Mouse (Mus musculus): ENCODE results near the gene Rpl14. TPM values are rescaled to one million over a fixed set of nuclear protein-coding genes. Genes with fewer than 3 reads are reported as not detected.
"Not testable (repeated sequence)": the region's sequence is repeated elsewhere in the genome, so short reads cannot be mapped to it uniquely, and the experiment has no call there.

The Rpl14 gene
- polyA plus RNA-seq (2012; rRNA removed): 456 and 548 TPM in 2 replicates

GRCm38 (mm10) chr9:120570741-120571592, at the start of gene Rpl14:
Rpl14 (plus strand) TSS chr9:120571444.
- TF ChIP-seq CTCF (IDR thresholded peaks at IDR 0.05; ENCODE audit: borderline replicate concordance, extremely low read depth, insufficient read depth, insufficient read length) (no peak), POLR2A (IDR thresholded peaks at IDR 0.05; ENCODE audit: borderline replicate concordance, extremely low read depth, insufficient read depth, insufficient read length, poor library complexity, severe bottlenecking) (peak; percentile 70; the same call in 1 of the 2 replicates)
- peak; percentile 99 for DNase-seq (ENCODE audit: low read depth)

GRCm38 (mm10) chr9:120527270-120527669, 44.0 kb upstream of the Rpl14 start:
- TF ChIP-seq POLR2A (IDR thresholded peaks at IDR 0.05; ENCODE audit: borderline replicate concordance, extremely low read depth, insufficient read depth, insufficient read length, poor library complexity, severe bottlenecking): no peak
- TF ChIP-seq CTCF (IDR thresholded peaks at IDR 0.05; ENCODE audit: borderline replicate concordance, extremely low read depth, insufficient read depth, insufficient read length): no peak
- DNase-seq (ENCODE audit: low read depth): peak; percentile 28

- no peak for DNase-seq (ENCODE audit: low read depth)
- TF ChIP-seq POLR2A (IDR thresholded peaks at IDR 0.05; ENCODE audit: borderline replicate concordance, extremely low read depth, insufficient read depth, insufficient read length, poor library complexity, severe bottlenecking) (no peak), CTCF (IDR thresholded peaks at IDR 0.05; ENCODE audit: borderline replicate concordance, extremely low read depth, insufficient read depth, insufficient read length) (no peak)
Measured at GRCm38 (mm10) chr9:120527919-120528318, 43.3 kb upstream of the Rpl14 start.

GRCm38 (mm10) chr9:120528815-120529510, 42.3 kb upstream of the Rpl14 start:
- TF ChIP-seq POLR2A (IDR thresholded peaks at IDR 0.05; ENCODE audit: borderline replicate concordance, extremely low read depth, insufficient read depth, insufficient read length, poor library complexity, severe bottlenecking) (no peak), CTCF (IDR thresholded peaks at IDR 0.05; ENCODE audit: borderline replicate concordance, extremely low read depth, insufficient read depth, insufficient read length) (no peak)
- no peak for DNase-seq (ENCODE audit: low read depth)

GRCm38 (mm10) chr9:120530471-120530870, 40.8 kb upstream of the Rpl14 start:
- no peak for DNase-seq (ENCODE audit: low read depth)
- TF ChIP-seq POLR2A (IDR thresholded peaks at IDR 0.05; ENCODE audit: borderline replicate concordance, extremely low read depth, insufficient read depth, insufficient read length, poor library complexity, severe bottlenecking): no peak
- TF ChIP-seq CTCF (IDR thresholded peaks at IDR 0.05; ENCODE audit: borderline replicate concordance, extremely low read depth, insufficient read depth, insufficient read length): no peak

GRCm38 (mm10) chr9:120532062-120532461, 39.2 kb upstream of the Rpl14 start:
- TF ChIP-seq CTCF (IDR thresholded peaks at IDR 0.05; ENCODE audit: borderline replicate concordance, extremely low read depth, insufficient read depth, insufficient read length) (no peak), POLR2A (IDR thresholded peaks at IDR 0.05; ENCODE audit: borderline replicate concordance, extremely low read depth, insufficient read depth, insufficient read length, poor library complexity, severe bottlenecking) (no peak)

GRCm38 (mm10) chr9:120532691-120533090, 38.6 kb upstream of the Rpl14 start:
- no peak for TF ChIP-seq CTCF (IDR thresholded peaks at IDR 0.05; ENCODE audit: borderline replicate concordance, extremely low read depth, insufficient read depth, insufficient read length)
- no peak for TF ChIP-seq POLR2A (IDR thresholded peaks at IDR 0.05; ENCODE audit: borderline replicate concordance, extremely low read depth, insufficient read depth, insufficient read length, poor library complexity, severe bottlenecking)
- DNase-seq (ENCODE audit: low read depth): no peak

More at GRCm38 (mm10) chr9:120532062-120532461, 39.2 kb upstream of the Rpl14 start:
- no peak for DNase-seq (ENCODE audit: low read depth)

- DNase-seq (ENCODE audit: low read depth): not testable (repeated sequence)
Measured at GRCm38 (mm10) chr9:120533446-120533950, 37.7 kb upstream of the Rpl14 start.

GRCm38 (mm10) chr9:120539662-120540251, 31.5 kb upstream of the Rpl14 start, which contains the start of gene Entpd3:
Entpd3 (plus strand) TSS chr9:120539818.
- TF ChIP-seq POLR2A (IDR thresholded peaks at IDR 0.05; ENCODE audit: borderline replicate concordance, extremely low read depth, insufficient read depth, insufficient read length, poor library complexity, severe bottlenecking) (no peak), CTCF (IDR thresholded peaks at IDR 0.05; ENCODE audit: borderline replicate concordance, extremely low read depth, insufficient read depth, insufficient read length) (no peak)
- DNase-seq (ENCODE audit: low read depth): peak; percentile 46

GRCm38 (mm10) chr9:120541411-120541810, 29.8 kb upstream of the Rpl14 start:
- TF ChIP-seq CTCF (IDR thresholded peaks at IDR 0.05; ENCODE audit: borderline replicate concordance, extremely low read depth, insufficient read depth, insufficient read length) (no peak), POLR2A (IDR thresholded peaks at IDR 0.05; ENCODE audit: borderline replicate concordance, extremely low read depth, insufficient read depth, insufficient read length, poor library complexity, severe bottlenecking) (no peak)
- DNase-seq (ENCODE audit: low read depth): no peak

GRCm38 (mm10) chr9:120542241-120542640, 29.0 kb upstream of the Rpl14 start:
- no peak for DNase-seq (ENCODE audit: low read depth)
- TF ChIP-seq CTCF (IDR thresholded peaks at IDR 0.05; ENCODE audit: borderline replicate concordance, extremely low read depth, insufficient read depth, insufficient read length): no peak
- TF ChIP-seq POLR2A (IDR thresholded peaks at IDR 0.05; ENCODE audit: borderline replicate concordance, extremely low read depth, insufficient read depth, insufficient read length, poor library complexity, severe bottlenecking): no peak
